8 mouse cellular contexts compared by ENCODE assay signal in genomic region chr1:181143950-181144836, GRCm38 (mm10). TPM values are rescaled to one million over a fixed set of nuclear protein-coding genes. Genes with fewer than 3 reads are reported as not detected.
DNase-seq lines count a peak whose midpoint lies in the region; ATAC-seq and TF ChIP-seq lines count a peak whose summit lies in the region.

Gene Nvl (minus strand): TSS chr1:181144204.
Gene Cnih4 (plus strand): TSS chr1:181144693.

- no peaks in the 10 kb centered on the region for H3K27me3 ChIP-seq in MEL (ENCODE audit: control insufficient read depth in 1 of 2, insufficient read depth in 2 of 2, low read length in 2 of 2)
- H3K27me3 ChIP-seq in cerebellum, adult 2 months (ENCODE audit: control insufficient read depth, insufficient read depth, low read length), result no peaks in the 10 kb centered on the region
- no peaks in the 10 kb centered on the region for H3K27me3 ChIP-seq in forebrain, postnatal 0 days (ENCODE audit: insufficient read depth, low read length)
- no peaks in the 10 kb centered on the region for H3K27me3 ChIP-seq in lung, embryonic 15.5 days

- H3K9ac ChIP-seq in MEL (ENCODE audit: control insufficient read depth, low read depth, low read length, poor library complexity, severe bottlenecking), result peak within 1 kb of the TSS; percentile 95
- peak within 1 kb of the TSS; percentile 68 for H3K9ac ChIP-seq in forebrain, postnatal 0 days
- peak within 1 kb of the TSS; percentile 73 for H3K9ac ChIP-seq in lung, embryonic 15.5 days

- TF ChIP-seq RAD21 in MEL (IDR thresholded peaks at IDR 0.05; ENCODE audit: low read depth, low read length), result no peak

- peak; percentile 99 for DNase-seq in MEL (ENCODE audit: low read depth, low spot score)
- peak; percentile 91 to 96 for DNase-seq in cerebellum, adult 2 months
- DNase-seq in forebrain, postnatal 0 days, result peak; percentile 98
- DNase-seq in heart, postnatal 4 days, result peak; percentile 96
- peak; percentile 89 to 92 for DNase-seq in layer of hippocampus, adult 8-10 months (ENCODE audit: low spot score in 2 of 2)
- peak; percentile 93 for DNase-seq in ovary, adult 18-20 months (ENCODE audit: low spot score)
- peak; percentile 91 for DNase-seq in thymus, postnatal 0 days (ENCODE audit: low spot score)

- TF ChIP-seq POLR2A in MEL (IDR thresholded peaks at IDR 0.05; ENCODE audit: control insufficient read depth in 1 of 2, insufficient read depth in 1 of 2, low read depth in 1 of 2, low read length in 2 of 2, poor library complexity in 1 of 2), result peak in 1 of 2 experiments; percentile 86
- no peak; the same call in 1 of the 2 replicates for TF ChIP-seq POLR2A in cerebellum, adult 2 months (IDR thresholded peaks at IDR 0.05; ENCODE audit: borderline replicate concordance, insufficient read depth, low read length)

- H3K4me3 ChIP-seq in MEL (ENCODE audit: control insufficient read depth in 1 of 2, insufficient read depth in 1 of 2, low read depth in 2 of 2, low read length in 2 of 2), result peak within 1 kb of the TSS; percentile 68 to 99
- H3K4me3 ChIP-seq in cerebellum, adult 2 months (replicated peaks; ENCODE audit: insufficient read depth, low read depth, low read length), result peak within 1 kb of the TSS; percentile 66
- peak within 1 kb of the TSS; percentile 80 for H3K4me3 ChIP-seq in forebrain, postnatal 0 days (ENCODE audit: low read depth, low read length)
- H3K4me3 ChIP-seq in lung, embryonic 15.5 days, result peak within 1 kb of the TSS; percentile 85

- TF ChIP-seq CTCF in MEL (IDR thresholded peaks at IDR 0.05 in 2 of 3, conservative IDR thresholded peaks at IDR 0.05 in 1 of 3; ENCODE audit: control insufficient read depth in 1 of 3, insufficient read depth in 1 of 3, low read depth in 2 of 3, low read length in 3 of 3, poor library complexity in 1 of 3, severe bottlenecking in 1 of 3), result no peak
- TF ChIP-seq CTCF in cerebellum, adult 2 months (IDR thresholded peaks at IDR 0.05; ENCODE audit: borderline replicate concordance, insufficient read depth, low read depth, low read length), result no peak
- 0 out of 2 replicates have a peak, but pooled peaks have one; percentile 10 for TF ChIP-seq CTCF in forebrain, postnatal 0 days (IDR thresholded peaks at IDR 0.05; ENCODE audit: low read depth)

- under 1% methylated on average over 52 of the region's 52 CpGs for WGBS in cerebellum, adult 2 months
- WGBS in forebrain, postnatal 0 days, result 2% methylated on average over 52 of the region's 52 CpGs
- under 1% methylated on average over 52 of the region's 52 CpGs for WGBS in lung, embryonic 15.5 days

- H3K36me3 ChIP-seq in MEL (ENCODE audit: control insufficient read depth in 1 of 2, insufficient read depth in 2 of 2, low read length in 2 of 2), result peaks cover 8 to 31% of the 10 kb centered on the region in 2 experiments
- peaks cover 14% of the 10 kb centered on the region for H3K36me3 ChIP-seq in forebrain, postnatal 0 days (ENCODE audit: insufficient read depth)
- peaks cover 22% of the 10 kb centered on the region for H3K36me3 ChIP-seq in lung, embryonic 15.5 days

- no peaks in the 10 kb centered on the region for H3K9me3 ChIP-seq in MEL (replicated peaks; ENCODE audit: insufficient read depth, low read length)
- no peaks in the 10 kb centered on the region for H3K9me3 ChIP-seq in forebrain, postnatal 0 days (ENCODE audit: low read length)
- no peaks in the 10 kb centered on the region for H3K9me3 ChIP-seq in lung, embryonic 15.5 days

- H3K79me2 ChIP-seq in MEL (ENCODE audit: control insufficient read depth, insufficient read depth, low read length, poor library complexity), result peaks cover 25% of the 10 kb centered on the region

- peak; percentile 100 for ATAC-seq in forebrain, postnatal 0 days
- ATAC-seq in lung, embryonic 15.5 days (ENCODE audit: borderline replicate concordance, extremely low read depth, low FRiP score, low TSS enrichment), result peak; percentile 99

- H3K4me1 ChIP-seq in MEL (ENCODE audit: control insufficient read depth in 1 of 2, insufficient read depth in 2 of 2, low read length in 2 of 2), result peaks cover 13 to 26% of the 10 kb centered on the region in 2 experiments
- H3K4me1 ChIP-seq in cerebellum, adult 2 months (ENCODE audit: control insufficient read depth, insufficient read depth, low read length), result peaks cover 5% of the 10 kb centered on the region; the same call in 1 of the 2 replicates
- peaks cover 10% of the 10 kb centered on the region for H3K4me1 ChIP-seq in forebrain, postnatal 0 days (ENCODE audit: insufficient read depth)
- peaks cover 18% of the 10 kb centered on the region for H3K4me1 ChIP-seq in lung, embryonic 15.5 days

- TF ChIP-seq EP300 in MEL (IDR thresholded peaks at IDR 0.05; ENCODE audit: low read depth in 1 of 2, low read length in 2 of 2), result no peak; a peak in 2 of 4 replicates

- peak within 1 kb of the TSS; percentile 98 for H3K27ac ChIP-seq in MEL (ENCODE audit: control insufficient read depth, low read depth, low read length)
- peak within 1 kb of the TSS; percentile 25 for H3K27ac ChIP-seq in cerebellum, adult 2 months (ENCODE audit: insufficient read depth, low read length)
- H3K27ac ChIP-seq in forebrain, postnatal 0 days (ENCODE audit: low read depth, low read length), result peak within 1 kb of the TSS; percentile 83
- peak within 1 kb of the TSS; percentile 73 for H3K27ac ChIP-seq in lung, embryonic 15.5 days

- H3K4me2 ChIP-seq in forebrain, postnatal 0 days (ENCODE audit: low read depth), result peak within 1 kb of the TSS; percentile 56
- H3K4me2 ChIP-seq in lung, embryonic 15.5 days, result peak within 1 kb of the TSS; percentile 68

TF ChIP-seq in MEL, 35 proteins besides CTCF, POLR2A, EP300 and RAD21 (continues in another document):
- peak; percentile 88 for TF ChIP-seq ELF1 (IDR thresholded peaks at IDR 0.05; ENCODE audit: low read depth, low read length)
- TF ChIP-seq SIN3A (IDR thresholded peaks at IDR 0.05; ENCODE audit: low read length), result peak; percentile 94
- peak; percentile 88 for TF ChIP-seq TBP (IDR thresholded peaks at IDR 0.05; ENCODE audit: low read depth, low read length)
- peak; percentile 74; the same call in 1 of the 2 replicates for TF ChIP-seq POLR2AphosphoS2 (IDR thresholded peaks at IDR 0.05; ENCODE audit: low read length)
- TF ChIP-seq NRF1 (IDR thresholded peaks at IDR 0.05; ENCODE audit: insufficient read depth, low read depth, low read length, poor library complexity, severe bottlenecking), result peak; percentile 80
- TF ChIP-seq ZMIZ1 (IDR thresholded peaks at IDR 0.05; ENCODE audit: low read depth, low read length), result no peak
- TF ChIP-seq MYC (IDR thresholded peaks at IDR 0.05; ENCODE audit: low read depth, low read length), result peak; percentile 85
- TF ChIP-seq ZC3H11A (IDR thresholded peaks at IDR 0.05; ENCODE audit: low read depth, low read length), result no peak
- TF ChIP-seq KAT2A (conservative IDR thresholded peaks at IDR 0.05; ENCODE audit: low read depth, low read length), result peak; percentile 85
- no peak for TF ChIP-seq USF2 (IDR thresholded peaks at IDR 0.05; ENCODE audit: borderline replicate concordance in 1 of 2, insufficient read depth in 1 of 2, low read depth in 1 of 2, low read length in 2 of 2)
- no peak for TF ChIP-seq MAFK (IDR thresholded peaks at IDR 0.05; ENCODE audit: borderline replicate concordance, low read depth, low read length)
- peak; percentile 100 for TF ChIP-seq MAZ (IDR thresholded peaks at IDR 0.05; ENCODE audit: low read depth, low read length)
- TF ChIP-seq USF1 (IDR thresholded peaks at IDR 0.05; ENCODE audit: low read depth, low read length), result peak; percentile 47
- no peak for TF ChIP-seq SMC3 (IDR thresholded peaks at IDR 0.05; ENCODE audit: low read depth, low read length)
- TF ChIP-seq MEF2A (IDR thresholded peaks at IDR 0.05; ENCODE audit: extremely low read depth, insufficient replicate concordance, low read depth, low read length, poor library complexity, severe bottlenecking), result peak; percentile 43; the same call in 1 of the 2 replicates
- TF ChIP-seq UBTF (IDR thresholded peaks at IDR 0.05; ENCODE audit: borderline replicate concordance, insufficient read depth, low read depth, low read length), result peak; percentile 71; the same call in 1 of the 2 replicates
- peak; percentile 90 for TF ChIP-seq MXI1 (IDR thresholded peaks at IDR 0.05; ENCODE audit: low read depth, low read length)
- TF ChIP-seq MAX (IDR thresholded peaks at IDR 0.05; ENCODE audit: low read length), result peak; percentile 64
- TF ChIP-seq ETS1 (IDR thresholded peaks at IDR 0.05; ENCODE audit: low read depth, low read length), result peak; percentile 80
- peak; percentile 80 for TF ChIP-seq TCF12 (IDR thresholded peaks at IDR 0.05; ENCODE audit: low read depth, low read length)
- TF ChIP-seq E2F4 (IDR thresholded peaks at IDR 0.05; ENCODE audit: borderline replicate concordance, low read depth, low read length), result peak; percentile 92
- no peak for TF ChIP-seq MYB (IDR thresholded peaks at IDR 0.05; ENCODE audit: low read depth, low read length)

RNA-seq across cellular contexts. Expression of gene Nvl, which starts in this region (rescaled TPM):
- 20.8 and 21.0 TPM in 2 replicates for total RNA-seq in MEL (2012; rRNA removed)
- polyA plus RNA-seq in MEL (2012; ENCODE audit: insufficient read depth in 1 of 2, insufficient read length in 2 of 2, low read depth in 1 of 2, low replicate concordance in 2 of 2, missing spikeins in 1 of 2), result 10 to 100 TPM in 1 of 2 experiments, not detected in 1; 29.8 TPM
- 52.6 and 61.5 TPM in 2 replicates for polyA plus RNA-seq in cerebellum, adult 2 months (2012; rRNA removed)
- 32.1 and 39.7 TPM in 2 replicates for total RNA-seq in forebrain, postnatal 0 days (2014; rRNA removed)
- 17.0 and 25.2 TPM in 2 replicates for polyA plus RNA-seq in forebrain, postnatal 0 days (2015; fragmentation: Nextera tagmentation; extraction: Ambion mirVana)
- 10 to 100 TPM; 12.0 to 15.0 TPM for total RNA-seq in heart, postnatal 4 days (2021)
- total RNA-seq in layer of hippocampus, adult 8-10 months (2022), result 10 to 100 TPM; 31.7 to 44.4 (median 37.4) TPM
- 28.7 and 30.4 TPM in 2 replicates for polyA plus RNA-seq in lung, embryonic 15.5 days (2015; fragmentation: Nextera tagmentation; extraction: Ambion mirVana)
- polyA plus RNA-seq in thymus, postnatal 0 days (2015; fragmentation: Nextera tagmentation; extraction: Ambion mirVana), result 23.4 and 25.0 TPM in 2 replicates

RNA-seq across cellular contexts. Expression of gene Cnih4, which starts in this region (rescaled TPM):
- total RNA-seq in MEL (2012; rRNA removed), result 69.4 and 72.1 TPM in 2 replicates
- polyA plus RNA-seq in MEL (2012; ENCODE audit: insufficient read depth in 1 of 2, insufficient read length in 2 of 2, low read depth in 1 of 2, low replicate concordance in 2 of 2, missing spikeins in 1 of 2), result 100 to 1,000 TPM in 1 of 2 experiments, not detected in 1; 141 TPM
- 31.2 and 32.4 TPM in 2 replicates for polyA plus RNA-seq in cerebellum, adult 2 months (2012; rRNA removed)
- total RNA-seq in forebrain, postnatal 0 days (2014; rRNA removed), result 17.9 and 27.1 TPM in 2 replicates
- 49.4 and 50.8 TPM in 2 replicates for polyA plus RNA-seq in forebrain, postnatal 0 days (2015; fragmentation: Nextera tagmentation; extraction: Ambion mirVana)
- 10 to 100 TPM; 52.8 to 58.1 TPM for total RNA-seq in heart, postnatal 4 days (2021)
- 10 to 100 TPM; 27.8 to 32.6 (median 29.1) TPM for total RNA-seq in layer of hippocampus, adult 8-10 months (2022)
- 106 and 116 TPM in 2 replicates for polyA plus RNA-seq in lung, embryonic 15.5 days (2015; fragmentation: Nextera tagmentation; extraction: Ambion mirVana)
- 90.9 and 91.7 TPM in 2 replicates for polyA plus RNA-seq in thymus, postnatal 0 days (2015; fragmentation: Nextera tagmentation; extraction: Ambion mirVana)

Comparison
In these comparisons a context has a peak if more than half of its experiments do, and no peak if none do; other contexts are left out.
1. Peak in every context shown above with its lines: DNase-seq, ATAC-seq, H3K4me3 ChIP-seq and H3K27ac ChIP-seq.
2. H3K27ac ChIP-seq: peak in every context shown above with its lines; median percentile 98 in MEL; 83 in forebrain, postnatal 0 days; 73 in lung, embryonic 15.5 days; 25 in cerebellum, adult 2 months.